Mouse (Mus musculus): ENCODE results near the gene Gm13889. TPM values are rescaled to one million over a fixed set of nuclear protein-coding genes. Genes with fewer than 3 reads are reported as not detected.

The Gm13889 gene
- polyA plus RNA-seq, 1 experiment from 2014 or later: 5.8 TPM

DNA sequence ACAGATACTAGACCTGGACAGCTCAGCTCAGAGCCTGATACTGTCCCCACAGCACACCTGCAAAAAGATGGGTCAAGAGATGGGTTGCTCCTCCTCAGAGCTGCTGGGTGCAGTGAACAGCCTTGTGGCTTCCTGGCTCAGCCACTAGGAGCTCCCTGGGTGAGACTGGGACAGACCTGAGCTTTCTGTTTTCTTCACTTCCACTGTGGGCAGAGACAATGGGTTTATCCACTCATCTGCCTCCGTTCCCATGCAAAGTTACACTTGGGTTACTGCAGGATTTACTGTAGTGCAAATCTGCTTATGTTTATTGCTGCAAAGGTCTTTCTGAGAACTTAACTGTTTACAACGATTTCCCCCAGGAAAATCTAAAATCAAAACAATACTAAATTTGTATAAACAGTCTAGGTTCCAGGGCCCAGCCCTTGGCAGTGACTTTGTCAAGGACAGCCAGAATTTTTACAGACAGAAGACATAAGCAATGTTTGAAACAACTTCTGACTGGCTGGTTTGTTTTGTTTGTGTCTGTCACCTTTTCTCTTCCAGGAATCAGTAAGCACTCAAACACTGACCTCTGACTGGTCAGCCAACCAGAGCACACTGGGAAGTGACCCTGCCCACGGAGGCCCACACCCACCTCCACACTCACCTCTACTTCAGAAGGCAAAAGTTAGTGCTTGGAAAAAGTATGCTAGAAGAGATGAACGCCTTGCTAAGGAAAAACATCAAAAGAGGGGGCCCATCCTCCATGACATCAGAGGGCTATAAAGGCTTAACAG lies 25.6 kb upstream of the Gm13889 start:
- Histone ChIP-seq H3K4me2 (ENCODE audit: low read length) (no peak overlapping the region), H3K36me3 (ENCODE audit: control insufficient read depth, insufficient read depth, low read length) (peaks cover 14% of the 10 kb centered on the region), H3K27ac (ENCODE audit: low read length) (no peak overlapping the region), H3K4me3 (ENCODE audit: low read depth, low read length) (no peak overlapping the region), H3K4me1 (ENCODE audit: control insufficient read depth, insufficient read depth, low read length) (peaks cover under 1% of the 10 kb centered on the region), H3K9me3 (replicated peaks; ENCODE audit: control insufficient read depth, low read length, poor library complexity, severe bottlenecking) (no peaks in the 10 kb centered on the region), H3K9ac (ENCODE audit: low read depth, low read length) (no peak overlapping the region), H3K27me3 (ENCODE audit: control insufficient read depth, insufficient read depth, low read depth, low read length) (no peaks in the 10 kb centered on the region)
- no peak for ATAC-seq
- 94% methylated on average over 4 of the region's 4 CpGs for WGBS

DNA sequence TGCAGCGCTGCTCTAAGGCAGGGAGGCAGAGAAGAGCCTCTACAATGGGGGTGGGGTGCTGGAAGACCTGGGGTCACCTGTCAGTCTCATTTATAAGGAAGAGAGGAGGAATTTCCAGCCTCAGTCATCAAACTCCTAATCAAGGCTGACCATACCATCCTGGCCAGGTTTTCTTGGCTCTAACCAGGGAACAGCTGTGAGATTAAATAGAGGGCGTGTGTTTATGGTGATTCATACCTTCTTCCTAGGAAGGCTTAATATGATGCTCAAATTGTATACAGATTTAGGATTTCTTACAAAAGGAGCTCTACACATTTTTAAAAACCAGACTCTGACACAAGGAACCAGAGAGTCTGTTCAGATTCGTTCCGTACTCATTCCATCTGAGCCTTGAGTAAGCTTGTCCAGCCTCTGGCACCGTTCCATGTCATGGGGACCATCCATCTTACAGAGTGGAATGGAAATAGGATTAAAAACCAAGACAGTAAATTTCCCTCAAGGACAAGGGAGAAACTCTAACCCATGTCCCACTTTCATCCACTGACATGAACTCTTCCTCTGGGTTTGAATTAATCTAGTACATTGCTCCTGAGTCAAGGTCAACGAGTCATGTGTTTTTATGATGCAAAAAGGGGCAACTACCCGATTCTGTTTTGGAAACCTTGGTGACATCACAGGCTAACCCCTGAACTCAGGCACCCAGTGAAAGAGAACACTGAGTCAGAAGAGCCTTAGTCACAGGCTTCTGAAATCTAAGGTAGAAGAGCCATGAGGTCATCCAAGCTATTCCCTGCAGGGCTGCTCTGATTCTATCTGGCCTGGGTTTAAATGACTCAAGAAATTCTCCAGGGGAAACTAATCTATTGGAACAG lies 22.5 kb upstream of the Gm13889 start:
- H3K36me3 ChIP-seq (ENCODE audit: control insufficient read depth, insufficient read depth, low read length): peaks cover 9% of the 10 kb centered on the region
- WGBS: 93% methylated on average over 7 of the region's 7 CpGs

GRCm38 (mm10) chr2:93976436-93977252 lies 19.6 kb upstream of the Gm13889 start:
- Histone ChIP-seq H3K4me1 (ENCODE audit: control insufficient read depth, insufficient read depth, low read length) (peaks cover 20% of the 10 kb centered on the region), H3K9ac (ENCODE audit: low read depth, low read length) (peak overlapping the region; percentile 81), H3K9me3 (replicated peaks; ENCODE audit: control insufficient read depth, low read length, poor library complexity, severe bottlenecking) (no peaks in the 10 kb centered on the region), H3K4me2 (ENCODE audit: low read length) (peak overlapping the region; percentile 91), H3K4me3 (ENCODE audit: low read depth, low read length) (peak overlapping the region; percentile 44), H3K27me3 (ENCODE audit: control insufficient read depth, insufficient read depth, low read depth, low read length) (no peaks in the 10 kb centered on the region), H3K27ac (ENCODE audit: low read length) (peak overlapping the region; percentile 63), H3K36me3 (ENCODE audit: control insufficient read depth, insufficient read depth, low read length) (peaks cover 6% of the 10 kb centered on the region)
- 3% methylated on average over 35 of the region's 37 CpGs for WGBS
- peak; percentile 84 for ATAC-seq

More for the DNA sequence above, 22.5 kb upstream of the Gm13889 start:
- no peaks in the 10 kb centered on the region for H3K27me3 ChIP-seq (ENCODE audit: control insufficient read depth, insufficient read depth, low read depth, low read length)
- H3K9ac ChIP-seq (ENCODE audit: low read depth, low read length): no peak overlapping the region
- H3K4me2 ChIP-seq (ENCODE audit: low read length): no peak overlapping the region
- no peaks in the 10 kb centered on the region for H3K9me3 ChIP-seq (replicated peaks; ENCODE audit: control insufficient read depth, low read length, poor library complexity, severe bottlenecking)
- H3K4me1 ChIP-seq (ENCODE audit: control insufficient read depth, insufficient read depth, low read length): peaks cover 20% of the 10 kb centered on the region
- no peak overlapping the region for H3K27ac ChIP-seq (ENCODE audit: low read length)
- ATAC-seq: no peak
- H3K4me3 ChIP-seq (ENCODE audit: low read depth, low read length): no peak overlapping the region

- Histone ChIP-seq H3K4me3 (ENCODE audit: low read depth, low read length) (peak overlapping the region; percentile 44), H3K9me3 (replicated peaks; ENCODE audit: control insufficient read depth, low read length, poor library complexity, severe bottlenecking) (no peaks in the 10 kb centered on the region), H3K36me3 (ENCODE audit: control insufficient read depth, insufficient read depth, low read length) (peaks cover 3% of the 10 kb centered on the region; the same call in 1 of the 2 replicates), H3K27me3 (ENCODE audit: control insufficient read depth, insufficient read depth, low read depth, low read length) (no peaks in the 10 kb centered on the region), H3K4me1 (ENCODE audit: control insufficient read depth, insufficient read depth, low read length) (peaks cover 20% of the 10 kb centered on the region), H3K9ac (ENCODE audit: low read depth, low read length) (peak overlapping the region; percentile 81), H3K4me2 (ENCODE audit: low read length) (peak overlapping the region; percentile 91), H3K27ac (ENCODE audit: low read length) (peak overlapping the region; percentile 63)
- WGBS: 21% methylated on average over 21 of the region's 21 CpGs
- ATAC-seq: peak; percentile 36
These were observed 18.8 kb upstream of the Gm13889 start for GRCm38 (mm10) chr2:93975526-93976435.

DNA sequence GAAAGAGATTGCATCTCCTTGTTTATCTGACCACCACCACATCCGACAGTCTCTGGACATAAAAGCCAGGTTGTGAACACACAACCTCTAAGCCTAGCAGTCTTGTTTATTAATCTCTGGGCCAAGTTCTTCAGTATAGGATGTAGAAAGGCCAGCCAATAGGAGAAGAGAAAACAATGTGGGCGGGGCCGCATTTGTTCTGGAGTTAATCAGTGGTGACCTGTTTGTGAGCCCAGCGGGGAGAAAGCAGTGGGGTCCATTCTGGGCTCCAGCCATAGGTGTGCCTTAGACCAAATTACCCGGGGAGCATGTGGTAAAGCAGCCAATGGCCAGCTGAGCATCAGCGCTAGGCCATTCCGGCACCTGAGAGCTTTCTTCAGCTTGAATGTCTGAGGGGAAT lies 18.0 kb upstream of the Gm13889 start:
- Histone ChIP-seq H3K36me3 (ENCODE audit: control insufficient read depth, insufficient read depth, low read length) (no peaks in the 10 kb centered on the region), H3K9me3 (replicated peaks; ENCODE audit: control insufficient read depth, low read length, poor library complexity, severe bottlenecking) (no peaks in the 10 kb centered on the region), H3K4me3 (ENCODE audit: low read depth, low read length) (no peak overlapping the region), H3K27ac (ENCODE audit: low read length) (no peak overlapping the region), H3K4me2 (ENCODE audit: low read length) (no peak overlapping the region), H3K27me3 (ENCODE audit: control insufficient read depth, insufficient read depth, low read depth, low read length) (no peaks in the 10 kb centered on the region), H3K4me1 (ENCODE audit: control insufficient read depth, insufficient read depth, low read length) (peaks cover 20% of the 10 kb centered on the region), H3K9ac (ENCODE audit: low read depth, low read length) (no peak overlapping the region)
- ATAC-seq: no peak
- WGBS: 52% methylated on average over 7 of the region's 7 CpGs

- no peak for ATAC-seq
- Histone ChIP-seq H3K4me3 (ENCODE audit: low read depth, low read length) (no peak overlapping the region), H3K9me3 (replicated peaks; ENCODE audit: control insufficient read depth, low read length, poor library complexity, severe bottlenecking) (no peaks in the 10 kb centered on the region), H3K9ac (ENCODE audit: low read depth, low read length) (no peak overlapping the region), H3K27ac (ENCODE audit: low read length) (no peak overlapping the region), H3K27me3 (ENCODE audit: control insufficient read depth, insufficient read depth, low read depth, low read length) (no peaks in the 10 kb centered on the region), H3K36me3 (ENCODE audit: control insufficient read depth, insufficient read depth, low read length) (no peaks in the 10 kb centered on the region), H3K4me2 (ENCODE audit: low read length) (no peak overlapping the region), H3K4me1 (ENCODE audit: control insufficient read depth, insufficient read depth, low read length) (peaks cover 10% of the 10 kb centered on the region; the same call in 1 of the 2 replicates)
- 79% methylated on average over 3 of the region's 3 CpGs for WGBS
These were observed 14.6 kb upstream of the Gm13889 start for GRCm38 (mm10) chr2:93971647-93972046.

- peak; percentile 60 for ATAC-seq
- WGBS: 27% methylated on average over 7 of the region's 7 CpGs
These were observed 7.6 kb upstream of the Gm13889 start for GRCm38 (mm10) chr2:93964494-93965160.

More at GRCm38 (mm10) chr2:93964494-93965160, 7.6 kb upstream of the Gm13889 start:
- Histone ChIP-seq H3K27ac (ENCODE audit: low read length) (no peak overlapping the region), H3K4me3 (ENCODE audit: low read depth, low read length) (no peak overlapping the region), H3K36me3 (ENCODE audit: control insufficient read depth, insufficient read depth, low read length) (no peaks in the 10 kb centered on the region), H3K4me1 (ENCODE audit: control insufficient read depth, insufficient read depth, low read length) (peaks cover 6% of the 10 kb centered on the region), H3K9me3 (replicated peaks; ENCODE audit: control insufficient read depth, low read length, poor library complexity, severe bottlenecking) (no peaks in the 10 kb centered on the region), H3K4me2 (ENCODE audit: low read length) (no peak overlapping the region), H3K9ac (ENCODE audit: low read depth, low read length) (no peak overlapping the region), H3K27me3 (ENCODE audit: control insufficient read depth, insufficient read depth, low read depth, low read length) (no peaks in the 10 kb centered on the region)
